Mouse (Mus musculus): ENCODE measurements around the gene Foxp1. TPM values are rescaled to one million over a fixed set of nuclear protein-coding genes. Genes with fewer than 3 reads are reported as not detected.

Foxp1 gene
- polyA plus RNA-seq, 1 experiment: 68.1 TPM

- DNase-seq (ENCODE audit: low read depth): no peak
- TF ChIP-seq CTCF (IDR thresholded peaks at IDR 0.05; ENCODE audit: borderline replicate concordance, extremely low read depth, insufficient read depth, insufficient read length) (no peak), POLR2A (IDR thresholded peaks at IDR 0.05; ENCODE audit: borderline replicate concordance, extremely low read depth, insufficient read depth, insufficient read length, poor library complexity, severe bottlenecking) (no peak)
These were observed 1.9 kb downstream of the Foxp1 start for GRCm38 (mm10) chr6:99520676-99521037.

GRCm38 (mm10) chr6:99519806-99520675 lies 2.5 kb downstream of the Foxp1 start:
- peak; percentile 63 for DNase-seq (ENCODE audit: low read depth)

GRCm38 (mm10) chr6:99519052-99519451 lies 3.5 kb downstream of the Foxp1 start:
- TF ChIP-seq POLR2A (IDR thresholded peaks at IDR 0.05; ENCODE audit: borderline replicate concordance, extremely low read depth, insufficient read depth, insufficient read length, poor library complexity, severe bottlenecking) (no peak), CTCF (IDR thresholded peaks at IDR 0.05; ENCODE audit: borderline replicate concordance, extremely low read depth, insufficient read depth, insufficient read length) (no peak)
- DNase-seq (ENCODE audit: low read depth): peak; percentile 49

More at GRCm38 (mm10) chr6:99519806-99520675, 2.5 kb downstream of the Foxp1 start:
- no peak for TF ChIP-seq POLR2A (IDR thresholded peaks at IDR 0.05; ENCODE audit: borderline replicate concordance, extremely low read depth, insufficient read depth, insufficient read length, poor library complexity, severe bottlenecking)
- TF ChIP-seq CTCF (IDR thresholded peaks at IDR 0.05; ENCODE audit: borderline replicate concordance, extremely low read depth, insufficient read depth, insufficient read length): no peak

GRCm38 (mm10) chr6:99515667-99516199 lies 6.8 kb downstream of the Foxp1 start:
- DNase-seq (ENCODE audit: low read depth): no peak
- TF ChIP-seq CTCF (IDR thresholded peaks at IDR 0.05; ENCODE audit: borderline replicate concordance, extremely low read depth, insufficient read depth, insufficient read length): no peak
- no peak for TF ChIP-seq POLR2A (IDR thresholded peaks at IDR 0.05; ENCODE audit: borderline replicate concordance, extremely low read depth, insufficient read depth, insufficient read length, poor library complexity, severe bottlenecking)

GRCm38 (mm10) chr6:99511862-99512261 lies 10.7 kb downstream of the Foxp1 start:
- TF ChIP-seq POLR2A (IDR thresholded peaks at IDR 0.05; ENCODE audit: borderline replicate concordance, extremely low read depth, insufficient read depth, insufficient read length, poor library complexity, severe bottlenecking) (no peak), CTCF (IDR thresholded peaks at IDR 0.05; ENCODE audit: borderline replicate concordance, extremely low read depth, insufficient read depth, insufficient read length) (no peak)
- no peak for DNase-seq (ENCODE audit: low read depth)

GRCm38 (mm10) chr6:99509189-99509592 lies 13.3 kb downstream of the Foxp1 start:
- TF ChIP-seq CTCF (IDR thresholded peaks at IDR 0.05; ENCODE audit: borderline replicate concordance, extremely low read depth, insufficient read depth, insufficient read length) (no peak), POLR2A (IDR thresholded peaks at IDR 0.05; ENCODE audit: borderline replicate concordance, extremely low read depth, insufficient read depth, insufficient read length, poor library complexity, severe bottlenecking) (no peak)
- DNase-seq (ENCODE audit: low read depth): peak; percentile 66

- no peak for TF ChIP-seq POLR2A (IDR thresholded peaks at IDR 0.05; ENCODE audit: borderline replicate concordance, extremely low read depth, insufficient read depth, insufficient read length, poor library complexity, severe bottlenecking)
- TF ChIP-seq CTCF (IDR thresholded peaks at IDR 0.05; ENCODE audit: borderline replicate concordance, extremely low read depth, insufficient read depth, insufficient read length): no peak
- no peak for DNase-seq (ENCODE audit: low read depth)
These were observed 15.7 kb downstream of the Foxp1 start for GRCm38 (mm10) chr6:99506816-99507215.

GRCm38 (mm10) chr6:99503741-99504140 lies 18.8 kb downstream of the Foxp1 start:
- no peak for TF ChIP-seq POLR2A (IDR thresholded peaks at IDR 0.05; ENCODE audit: borderline replicate concordance, extremely low read depth, insufficient read depth, insufficient read length, poor library complexity, severe bottlenecking)
- no peak for TF ChIP-seq CTCF (IDR thresholded peaks at IDR 0.05; ENCODE audit: borderline replicate concordance, extremely low read depth, insufficient read depth, insufficient read length)
- DNase-seq (ENCODE audit: low read depth): no peak

- DNase-seq (ENCODE audit: low read depth): no peak
- TF ChIP-seq POLR2A (IDR thresholded peaks at IDR 0.05; ENCODE audit: borderline replicate concordance, extremely low read depth, insufficient read depth, insufficient read length, poor library complexity, severe bottlenecking) (no peak), CTCF (IDR thresholded peaks at IDR 0.05; ENCODE audit: borderline replicate concordance, extremely low read depth, insufficient read depth, insufficient read length) (no peak)
These were observed 19.8 kb downstream of the Foxp1 start for GRCm38 (mm10) chr6:99502727-99503126.

GRCm38 (mm10) chr6:99502314-99502713 lies 20.2 kb downstream of the Foxp1 start:
- TF ChIP-seq CTCF (IDR thresholded peaks at IDR 0.05; ENCODE audit: borderline replicate concordance, extremely low read depth, insufficient read depth, insufficient read length) (no peak), POLR2A (IDR thresholded peaks at IDR 0.05; ENCODE audit: borderline replicate concordance, extremely low read depth, insufficient read depth, insufficient read length, poor library complexity, severe bottlenecking) (no peak)
- no peak for DNase-seq (ENCODE audit: low read depth)

GRCm38 (mm10) chr6:99500570-99501270 lies 21.8 kb downstream of the Foxp1 start:
- TF ChIP-seq POLR2A (IDR thresholded peaks at IDR 0.05; ENCODE audit: borderline replicate concordance, extremely low read depth, insufficient read depth, insufficient read length, poor library complexity, severe bottlenecking) (no peak), CTCF (IDR thresholded peaks at IDR 0.05; ENCODE audit: borderline replicate concordance, extremely low read depth, insufficient read depth, insufficient read length) (no peak)
- no peak for DNase-seq (ENCODE audit: low read depth)

Measured in brain, embryonic 14.5 days (tissue).